Mouse (Mus musculus) B cell, adult 2 months (primary cell): ENCODE results near the gene Tmem256.
"Not testable (repeated sequence)": the region's sequence is repeated elsewhere in the genome, so short reads cannot be mapped to it uniquely, and the experiment has no call there.

Source experiments
- DNase-seq, 2 experiments: peaks; one replicate each; pipeline ENCODE4 v3.0.0; 2022

Gene Tmem256

DNA sequence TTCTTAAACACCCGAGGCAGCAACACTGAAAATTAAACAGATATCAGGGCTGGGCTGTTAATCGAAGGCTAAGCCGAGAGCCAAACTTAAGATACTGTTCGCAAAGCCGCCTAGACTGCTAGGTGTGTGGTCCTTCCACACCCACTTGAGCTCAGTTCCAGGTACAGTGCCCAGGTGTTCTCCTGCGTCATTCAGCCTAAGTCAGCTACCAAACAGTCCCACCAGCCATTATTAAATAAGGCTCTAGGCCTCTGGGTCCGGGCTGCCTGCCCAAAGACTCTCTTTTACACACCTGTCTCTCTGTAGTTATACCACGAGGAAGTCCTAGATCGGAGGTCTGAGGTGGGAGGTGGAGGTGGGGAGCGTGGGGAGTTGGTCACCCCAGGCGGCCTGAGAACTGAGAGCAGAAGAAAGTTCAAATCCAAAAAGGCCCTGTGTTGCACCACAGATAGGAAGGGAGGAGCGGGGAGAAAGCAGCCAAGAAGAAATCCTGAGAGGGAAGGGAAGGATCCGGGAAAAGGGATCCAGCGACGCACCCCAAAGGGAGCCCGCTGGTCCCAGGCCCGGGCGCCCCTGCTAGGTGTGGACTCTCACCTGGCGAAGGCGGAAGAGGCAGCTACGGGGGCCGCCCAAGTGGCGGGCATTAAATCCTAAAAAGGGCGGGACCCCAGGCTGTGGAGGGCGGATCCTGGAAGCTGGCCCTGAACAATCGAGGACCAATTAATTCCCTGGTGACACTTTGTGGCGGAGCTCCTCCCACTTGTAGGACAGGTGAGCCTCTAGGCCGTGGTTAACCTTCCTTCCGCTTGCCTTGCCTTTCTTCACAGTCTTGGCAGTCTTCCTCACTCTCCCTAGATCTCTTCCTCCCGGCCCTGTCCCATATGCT is 20.0 kb downstream of the Tmem256 start, which contains the start of gene Tnk1:
Tnk1 (minus strand) TSS at position 618 of the 886 bp plus-strand sequence.
- no peak for DNase-seq

- not testable (repeated sequence) for DNase-seq
Measured at GRCm38 (mm10) chr11:69863729-69864128, 25.4 kb downstream of the Tmem256 start.

DNA sequence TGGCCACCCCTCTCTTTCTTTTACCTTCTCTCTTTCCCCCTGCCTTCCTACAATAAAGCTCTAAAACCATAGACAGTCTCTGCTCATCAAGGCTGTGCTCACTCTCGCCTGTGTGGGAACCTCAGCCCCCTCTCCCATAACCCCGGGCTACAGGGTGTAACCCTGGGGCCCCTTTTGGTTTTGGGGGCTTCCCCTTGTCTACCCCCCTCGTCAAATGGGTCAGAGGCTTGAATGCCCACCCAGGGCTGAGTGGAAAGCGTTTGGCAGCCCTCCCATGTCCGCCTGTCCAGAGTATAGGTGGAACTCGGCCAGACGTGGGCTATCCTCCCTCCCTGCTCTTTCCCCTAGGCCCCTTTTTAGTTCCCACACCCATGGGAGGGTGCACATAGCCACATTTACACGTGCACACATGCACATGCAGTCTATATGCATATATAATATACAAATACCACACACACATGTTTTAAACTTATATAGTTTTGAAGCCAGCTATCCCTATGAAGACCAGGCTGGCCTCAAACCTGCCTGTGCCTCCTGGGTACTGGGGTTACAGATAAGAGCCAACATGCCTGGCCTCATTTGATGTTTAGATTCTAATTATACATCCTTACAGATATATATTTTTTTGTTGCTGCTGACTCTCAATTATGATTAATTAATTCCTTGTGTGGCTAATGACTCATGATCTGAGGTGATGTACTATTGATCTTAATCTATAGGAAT is 26.0 kb downstream of the Tmem256 start:
- no peak for DNase-seq

- DNase-seq: no peak
Measured at GRCm38 (mm10) chr11:69865561-69865960, 27.2 kb downstream of the Tmem256 start.

DNA sequence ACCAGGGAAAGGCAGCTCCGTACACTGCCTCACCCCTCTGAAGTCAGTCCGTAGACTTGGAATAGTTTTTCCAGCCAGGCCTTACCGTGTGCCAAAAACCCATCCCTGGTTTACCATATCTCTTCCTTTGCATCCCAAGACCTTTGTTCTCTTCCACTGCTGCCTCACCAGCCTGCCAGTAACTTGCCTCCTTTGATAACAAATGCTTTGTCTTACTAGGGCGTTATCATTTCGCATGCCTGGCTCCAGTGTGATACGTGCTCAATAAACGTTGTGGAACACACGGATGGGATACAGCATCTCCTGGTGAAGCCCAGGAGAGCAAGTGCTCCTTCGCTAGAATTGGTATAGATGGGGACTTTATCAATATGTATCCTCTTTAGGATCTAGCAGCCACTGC is 29.0 kb downstream of the Tmem256 start:
- no peak for DNase-seq

- no peak for DNase-seq
Measured at GRCm38 (mm10) chr11:69870289-69871069, 32.2 kb downstream of the Tmem256 start.

GRCm38 (mm10) chr11:69871822-69872221 is 33.5 kb downstream of the Tmem256 start:
- no peak for DNase-seq

DNA sequence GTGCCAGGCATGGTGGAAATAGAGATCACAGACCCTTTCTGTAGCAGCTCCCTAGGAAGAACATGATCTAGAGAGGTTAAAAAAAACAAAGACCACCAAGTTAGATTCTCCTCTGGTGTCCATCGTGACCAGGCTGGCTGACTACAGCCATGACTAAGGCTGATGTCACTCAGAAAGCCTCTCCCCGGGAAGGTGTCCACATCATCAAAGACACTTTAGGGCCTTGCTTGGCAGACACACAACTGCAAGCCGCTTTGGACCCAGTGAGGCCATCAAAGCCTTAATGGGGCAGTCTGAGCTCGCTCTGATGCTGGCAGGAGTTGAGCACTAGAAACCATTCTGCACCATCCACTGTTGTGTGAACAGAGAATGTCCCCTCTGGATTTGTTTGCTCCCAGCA is 34.1 kb downstream of the Tmem256 start:
- DNase-seq: no peak

- no peak for DNase-seq
Measured at GRCm38 (mm10) chr11:69876186-69876585, 37.9 kb downstream of the Tmem256 start.

- DNase-seq: peak; percentile 92 to 94
Measured at GRCm38 (mm10) chr11:69876867-69877266, 38.6 kb downstream of the Tmem256 start.

DNA sequence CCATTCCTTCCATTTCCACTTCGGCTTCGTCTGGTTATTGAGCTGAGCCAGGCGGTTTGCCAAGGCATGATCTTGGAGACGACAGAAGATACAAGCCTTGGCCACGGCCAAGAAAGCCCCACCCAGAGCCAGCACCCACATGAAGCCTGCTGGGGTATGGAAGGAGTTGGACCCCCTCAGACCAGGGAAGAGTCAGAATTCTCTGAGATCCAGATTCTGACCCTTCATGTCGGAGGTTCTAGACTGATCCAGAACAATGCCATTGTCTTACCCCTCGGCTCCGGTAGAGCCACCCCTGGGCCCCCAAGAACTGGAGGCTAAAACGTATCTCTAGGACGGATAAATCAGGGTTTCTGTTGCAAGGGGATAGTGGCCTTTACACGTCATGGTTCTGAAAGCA is 39.6 kb downstream of the Tmem256 start, which contains the start of gene Tmem95:
Tmem95 (minus strand) TSS at position 141 of the 400 bp plus-strand sequence.
- DNase-seq: no peak

GRCm38 (mm10) chr11:69878399-69878798 is 40.1 kb downstream of the Tmem256 start:
- DNase-seq: no peak

DNA sequence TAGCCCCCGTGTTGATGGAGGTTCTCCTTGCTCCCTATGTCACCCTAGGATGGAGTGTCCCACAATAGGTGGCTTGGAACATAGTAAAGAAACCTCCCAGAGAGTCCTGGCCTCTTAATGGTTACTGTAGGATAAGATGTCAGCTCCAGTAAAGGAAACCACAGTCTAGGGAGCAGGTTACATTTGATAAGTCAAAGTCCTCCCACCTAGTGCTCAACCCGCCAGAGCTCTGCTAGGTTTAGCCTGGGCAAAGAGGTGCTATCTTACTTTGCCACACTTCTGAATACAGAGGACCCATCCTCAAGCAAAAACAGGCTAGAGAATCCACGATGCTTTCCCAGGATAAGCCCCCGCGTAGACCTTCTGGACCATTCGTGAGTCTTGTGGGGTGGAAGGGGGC is 40.6 kb downstream of the Tmem256 start:
- DNase-seq: no peak

- DNase-seq: no peak
Measured at GRCm38 (mm10) chr11:69879711-69880110, 41.4 kb downstream of the Tmem256 start.

- DNase-seq: peak; percentile 76
Measured at GRCm38 (mm10) chr11:69880506-69880852, 42.2 kb downstream of the Tmem256 start.

GRCm38 (mm10) chr11:69880853-69881603 is 42.7 kb downstream of the Tmem256 start, which contains the start of gene Kctd11:
Kctd11 (minus strand) TSS chr11:69881406.
- peak; percentile 90 to 92 for DNase-seq

DNA sequence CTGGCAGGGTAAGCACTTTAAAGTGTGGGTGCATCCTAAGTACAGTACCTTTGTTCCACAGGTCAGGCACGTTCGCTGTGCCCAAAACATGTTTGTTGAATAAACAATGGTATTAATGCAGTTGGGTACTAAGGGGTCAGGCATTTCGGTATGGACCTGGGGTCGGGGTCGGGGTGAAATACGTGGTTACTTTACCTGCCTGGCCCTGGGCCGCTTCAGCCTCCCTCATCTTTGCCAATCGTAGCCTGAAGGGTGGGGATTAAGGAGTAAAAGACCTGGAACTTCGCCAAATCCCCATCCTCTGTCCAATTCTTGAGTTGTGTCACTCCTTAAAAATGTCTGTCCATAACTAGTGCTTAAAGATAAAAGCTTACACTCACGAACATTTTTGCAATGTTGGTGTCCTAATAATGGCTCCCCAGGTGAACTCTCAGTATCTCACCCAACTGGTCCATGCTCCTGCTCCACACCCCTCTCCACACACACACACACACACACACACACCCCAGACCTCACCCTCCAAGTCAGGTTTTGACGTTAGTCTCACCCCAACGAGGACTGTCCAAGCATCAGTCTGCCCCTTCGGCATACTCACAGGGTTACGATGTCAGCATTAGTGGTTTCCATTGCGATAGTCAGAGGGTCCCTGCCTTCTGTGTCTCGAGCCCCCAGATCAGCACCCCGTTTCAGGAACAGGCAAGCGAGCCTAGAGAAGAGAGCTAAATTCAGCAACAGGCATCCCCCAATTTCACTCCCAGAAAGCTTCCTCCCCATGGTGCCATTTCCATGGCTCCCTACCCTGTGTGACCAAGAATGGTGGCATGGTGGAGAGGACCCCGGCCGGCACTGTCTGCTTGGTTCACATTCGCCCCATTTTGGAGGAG is 43.7 kb downstream of the Tmem256 start:
- DNase-seq: no peak

- peak; percentile 83 to 84 for DNase-seq
Measured at GRCm38 (mm10) chr11:69883066-69883465, 44.8 kb downstream of the Tmem256 start.

GRCm38 (mm10) chr11:69883527-69884151 is 45.3 kb downstream of the Tmem256 start:
- no peak for DNase-seq

- no peak for DNase-seq
Measured at GRCm38 (mm10) chr11:69884240-69884639, 45.9 kb downstream of the Tmem256 start.

DNA sequence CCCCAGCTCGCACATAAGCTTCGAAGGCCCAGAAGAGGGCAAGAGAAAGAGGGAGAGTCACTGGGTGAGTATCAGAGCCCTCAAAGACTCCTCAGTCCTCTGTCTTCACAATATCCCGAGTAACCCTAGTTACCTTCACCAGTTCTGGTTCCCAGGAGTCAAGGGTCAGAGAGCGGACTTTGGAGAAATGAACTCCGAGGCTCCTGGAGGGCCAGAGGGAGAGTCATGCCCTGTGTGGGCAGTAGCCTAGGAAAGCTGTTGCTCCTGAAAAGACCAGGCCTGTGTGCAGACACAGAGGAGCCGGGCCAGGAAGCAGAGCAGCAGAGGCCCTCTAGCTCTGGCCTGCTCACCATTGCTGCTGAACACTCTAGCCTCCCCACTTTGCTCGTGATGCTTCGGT is 46.3 kb downstream of the Tmem256 start:
- DNase-seq: no peak
